Mouse (Mus musculus) left cerebral cortex, postnatal 25 days (tissue): ENCODE data around the gene Pepd. TPM values are rescaled to one million over a fixed set of nuclear protein-coding genes. Genes with fewer than 3 reads are reported as not detected.

ENCODE experiments used
- DNase-seq, 2 experiments: peaks; one replicate each; pipeline ENCODE4 v3.0.0; 2022; ENCODE audit warnings: low spot score in 2 of 2, mixed read lengths in 1 of 2
- intact Hi-C: fragments of 180-260 bp; cut with DNase I; formaldehyde crosslinking; loops from one replicate; pipeline ENCODE4 v1.15.1; 2025
- total RNA-seq, 2 experiments: library from RNA; stranded (reverse); gene quantifications; 2 replicates each; pipeline ENCODE4 v1.2.3; 2021

Pepd gene
- total RNA-seq, 2 experiments from 2014 or later: 29.5 to 32.6 TPM

GRCm38 (mm10) chr7:35042209-35042554 lies 130.0 kb downstream of the Pepd start:
- intact Hi-C loops: no loop called here
- no peak for DNase-seq

GRCm38 (mm10) chr7:35042759-35043217 lies 130.6 kb downstream of the Pepd start:
- peak in 1 of 2 experiments; percentile 47 for DNase-seq
- intact Hi-C loops: no loop called here

DNA sequence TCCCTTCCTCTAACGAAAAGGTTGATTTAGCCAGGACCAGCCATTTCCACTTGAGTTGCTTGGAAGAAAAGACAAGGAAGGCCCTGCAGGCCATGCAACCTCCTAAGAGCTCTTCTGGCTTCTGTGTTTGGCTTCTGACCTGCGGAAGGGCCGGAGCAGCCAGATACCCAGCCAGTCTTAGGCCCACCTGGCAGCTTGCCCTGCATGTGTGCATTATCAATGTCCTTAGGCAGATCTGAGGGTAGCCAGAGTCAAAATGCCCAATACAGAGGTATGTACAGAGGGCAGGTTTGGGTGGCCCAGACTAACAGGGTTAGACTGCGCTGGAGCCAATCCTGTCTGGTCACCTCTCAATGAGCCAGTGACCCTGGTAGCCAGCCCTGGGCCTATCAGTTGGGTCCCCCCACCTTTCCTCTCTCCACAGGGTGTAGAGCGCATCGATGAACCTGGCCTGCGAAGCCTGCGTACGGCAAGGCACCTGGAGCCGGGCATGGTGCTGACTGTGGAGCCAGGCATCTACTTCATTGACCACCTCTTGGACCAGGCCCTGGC lies 131.2 kb downstream of the Pepd start:
- intact Hi-C loops: no loop called here
- DNase-seq: no peak

DNA sequence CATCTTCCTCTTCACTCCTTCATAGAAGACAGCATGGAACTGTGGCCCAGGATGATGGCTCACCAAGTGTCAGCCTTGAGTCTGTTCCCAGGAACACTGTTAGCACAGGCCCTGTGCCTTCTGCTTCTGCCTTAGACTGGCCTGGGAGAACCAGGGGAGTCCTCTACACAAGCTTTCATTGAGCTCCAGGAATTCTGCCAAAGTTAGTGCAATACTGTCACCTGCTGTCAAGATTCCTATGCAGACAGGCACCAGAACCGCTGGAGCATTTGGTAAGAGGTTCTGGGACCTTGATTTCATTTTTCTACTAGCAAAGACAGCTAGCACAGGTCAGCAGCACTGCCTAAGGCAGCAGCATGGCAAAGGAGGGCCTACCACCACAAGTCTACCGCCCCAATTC lies 132.5 kb downstream of the Pepd start:
- DNase-seq: no peak
- intact Hi-C loops: no loop called here

GRCm38 (mm10) chr7:35046091-35046490 lies 133.9 kb downstream of the Pepd start:
- intact Hi-C loops: no loop called here
- DNase-seq: no peak

- intact Hi-C loops: no loop called here
- DNase-seq: no peak
These were observed 138.4 kb downstream of the Pepd start for GRCm38 (mm10) chr7:35050540-35050939.

DNA sequence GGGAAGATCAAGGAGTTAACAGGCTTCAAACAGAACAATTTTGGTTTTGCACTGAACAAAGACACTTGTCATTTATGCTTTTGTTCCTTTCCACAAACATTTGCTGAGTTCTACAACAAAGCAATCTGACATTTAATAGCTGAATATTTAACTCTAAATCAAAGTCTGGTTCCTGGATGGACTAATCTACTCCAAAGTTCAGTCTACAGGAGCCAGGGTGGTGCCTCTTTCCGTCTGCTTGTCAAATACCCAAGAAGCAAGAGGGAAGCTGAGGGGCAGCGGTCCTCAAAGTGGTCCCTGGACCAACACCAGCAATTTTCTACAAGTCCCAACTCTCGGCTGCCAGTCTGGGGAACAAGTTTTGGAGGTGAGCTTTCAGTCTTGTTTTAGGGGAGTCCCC lies 141.0 kb downstream of the Pepd start:
- no peak for DNase-seq
- intact Hi-C loops: no loop called here

DNA sequence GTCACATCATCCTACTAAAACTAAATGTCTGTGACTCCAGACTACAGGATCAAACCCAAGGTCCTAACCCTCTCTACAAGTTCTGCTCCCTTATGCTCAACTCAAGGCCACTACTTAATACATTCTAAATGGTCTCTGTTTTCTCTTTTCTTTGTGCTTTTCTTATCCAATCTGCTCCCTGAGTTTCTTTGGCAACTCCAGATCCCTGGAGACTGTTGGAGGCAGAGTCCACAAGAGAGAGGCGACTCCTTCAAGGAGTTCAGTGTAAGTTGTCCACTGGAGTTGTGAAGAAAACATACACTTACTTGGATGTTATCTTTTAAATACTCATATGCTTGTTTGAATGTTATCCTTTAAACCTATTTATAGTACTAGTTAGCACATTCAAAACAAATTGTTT lies 142.1 kb downstream of the Pepd start:
- intact Hi-C loops: loop anchor here (2.0 kb wide), 2 partner anchors 27 to 65 kb away; partner anchors contain the start of gene Cebpa
- DNase-seq: no peak

- intact Hi-C loops: loop anchor here (2.0 kb wide), 2 partner anchors 28 to 64 kb away; partner anchors contain the start of gene Cebpa
- DNase-seq: no peak
These were observed 142.9 kb downstream of the Pepd start for GRCm38 (mm10) chr7:35054977-35055618.

DNA sequence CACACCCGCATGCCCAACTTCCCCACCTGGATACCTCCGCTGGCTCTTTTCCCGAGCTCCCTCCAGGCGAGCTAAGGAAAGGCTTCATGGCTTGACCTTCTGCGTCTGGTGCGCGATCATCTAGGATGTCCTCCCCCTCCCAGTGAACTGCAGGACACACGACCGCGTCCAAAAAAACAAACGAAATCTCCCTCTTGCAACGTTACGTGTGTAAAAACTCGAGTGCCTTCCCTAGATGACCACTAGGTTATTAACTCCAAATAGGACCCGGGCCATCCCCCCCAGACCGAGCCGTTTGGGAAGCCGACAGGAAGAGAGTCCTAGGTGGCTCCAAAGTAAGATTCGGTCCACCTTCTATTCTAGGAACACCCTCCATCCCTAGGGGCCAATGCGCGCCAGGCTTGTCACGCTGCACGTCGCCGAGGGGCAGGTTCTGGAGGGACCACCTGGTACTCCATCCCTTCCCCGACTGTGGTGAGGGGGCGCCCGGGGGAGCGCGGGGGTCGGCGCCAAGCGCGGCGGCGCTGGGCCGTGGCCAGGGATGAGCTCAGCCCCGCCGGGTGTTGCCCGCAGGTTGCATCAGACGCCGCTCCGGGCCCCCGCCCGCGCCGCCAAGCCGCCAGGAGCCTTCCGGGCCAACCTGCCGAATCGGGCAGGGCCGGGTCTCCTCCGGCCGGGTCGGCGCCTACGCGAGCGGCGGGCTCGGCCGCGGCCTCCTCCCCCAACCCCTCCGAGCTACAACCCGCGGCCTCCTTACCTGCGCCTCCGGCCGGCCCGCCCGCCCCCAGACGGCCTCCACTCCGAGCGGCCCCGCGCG lies 143.6 kb downstream of the Pepd start:
- DNase-seq: peak; percentile 64 to 65
- intact Hi-C loops: loop anchor here (2.0 kb wide), 2 partner anchors 29 to 63 kb away; partner anchors contain the start of gene Cebpa

GRCm38 (mm10) chr7:35056436-35056864 lies 144.3 kb downstream of the Pepd start, which contains the start of gene Cebpg:
TSS of gene Cebpg (minus strand) at chr7:35056573.
- intact Hi-C loops: no loop called here
- peak; percentile 97 to 99 for DNase-seq

- intact Hi-C loops: no loop called here
- no peak for DNase-seq
These were observed 144.8 kb downstream of the Pepd start for GRCm38 (mm10) chr7:35056999-35057398.

DNA sequence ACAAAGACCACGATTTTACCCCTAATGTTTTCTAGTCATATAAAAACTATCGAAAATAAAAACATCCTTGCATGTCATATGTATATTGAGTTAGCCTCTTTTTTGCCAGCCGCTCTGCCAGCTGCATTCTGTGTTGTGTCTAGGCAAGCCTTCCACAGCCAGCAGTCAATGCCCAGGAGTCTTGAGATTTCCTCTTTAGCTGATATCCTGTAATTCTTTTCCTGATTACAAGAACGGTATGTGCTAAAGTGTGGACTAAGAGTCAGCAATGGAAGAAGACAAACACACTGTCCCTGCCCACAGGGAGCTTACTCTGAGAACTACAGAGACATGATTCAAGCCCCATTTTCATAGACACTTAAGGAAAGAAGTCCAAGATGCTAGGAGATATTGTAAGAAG lies 145.4 kb downstream of the Pepd start:
- DNase-seq: no peak
- intact Hi-C loops: no loop called here

DNA sequence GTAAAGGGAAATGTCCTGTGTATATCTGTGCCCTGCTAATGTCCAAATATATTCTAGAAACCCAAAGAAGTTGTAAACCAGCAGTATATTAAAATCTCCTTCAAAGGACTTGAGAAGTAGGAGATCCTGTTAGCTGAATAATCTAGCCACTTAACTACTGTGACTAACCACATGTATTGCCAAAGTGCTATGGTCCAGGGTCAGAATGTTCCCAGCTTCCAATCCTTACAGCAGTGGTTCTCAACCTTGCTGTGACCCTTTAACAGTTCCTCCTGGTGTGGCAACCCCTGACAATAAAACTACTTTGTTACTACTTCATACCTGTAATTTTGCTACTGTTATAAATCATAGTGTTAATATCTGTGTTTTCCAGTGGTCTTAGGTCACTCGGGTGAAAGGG lies 146.2 kb downstream of the Pepd start:
- DNase-seq: no peak
- intact Hi-C loops: no loop called here

DNA sequence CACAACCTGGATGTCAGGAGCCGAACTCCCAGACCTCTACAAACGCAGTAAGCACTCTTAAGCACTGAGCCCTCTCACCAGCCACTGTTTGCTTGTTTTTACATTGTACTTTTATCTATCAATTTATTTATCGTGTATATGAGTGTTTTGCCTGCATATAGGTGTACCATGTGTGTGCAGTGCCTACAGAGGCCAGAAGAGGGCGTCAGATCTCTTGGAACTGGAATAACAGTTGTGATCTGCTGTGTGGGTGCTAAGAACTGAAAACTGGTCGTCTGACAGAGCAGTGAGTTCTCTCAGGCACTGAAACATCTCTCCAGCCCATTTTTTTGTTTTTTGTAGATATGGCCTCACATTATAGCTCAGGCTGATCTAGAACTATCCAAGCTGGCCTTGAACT lies 147.3 kb downstream of the Pepd start:
- intact Hi-C loops: no loop called here

DNA sequence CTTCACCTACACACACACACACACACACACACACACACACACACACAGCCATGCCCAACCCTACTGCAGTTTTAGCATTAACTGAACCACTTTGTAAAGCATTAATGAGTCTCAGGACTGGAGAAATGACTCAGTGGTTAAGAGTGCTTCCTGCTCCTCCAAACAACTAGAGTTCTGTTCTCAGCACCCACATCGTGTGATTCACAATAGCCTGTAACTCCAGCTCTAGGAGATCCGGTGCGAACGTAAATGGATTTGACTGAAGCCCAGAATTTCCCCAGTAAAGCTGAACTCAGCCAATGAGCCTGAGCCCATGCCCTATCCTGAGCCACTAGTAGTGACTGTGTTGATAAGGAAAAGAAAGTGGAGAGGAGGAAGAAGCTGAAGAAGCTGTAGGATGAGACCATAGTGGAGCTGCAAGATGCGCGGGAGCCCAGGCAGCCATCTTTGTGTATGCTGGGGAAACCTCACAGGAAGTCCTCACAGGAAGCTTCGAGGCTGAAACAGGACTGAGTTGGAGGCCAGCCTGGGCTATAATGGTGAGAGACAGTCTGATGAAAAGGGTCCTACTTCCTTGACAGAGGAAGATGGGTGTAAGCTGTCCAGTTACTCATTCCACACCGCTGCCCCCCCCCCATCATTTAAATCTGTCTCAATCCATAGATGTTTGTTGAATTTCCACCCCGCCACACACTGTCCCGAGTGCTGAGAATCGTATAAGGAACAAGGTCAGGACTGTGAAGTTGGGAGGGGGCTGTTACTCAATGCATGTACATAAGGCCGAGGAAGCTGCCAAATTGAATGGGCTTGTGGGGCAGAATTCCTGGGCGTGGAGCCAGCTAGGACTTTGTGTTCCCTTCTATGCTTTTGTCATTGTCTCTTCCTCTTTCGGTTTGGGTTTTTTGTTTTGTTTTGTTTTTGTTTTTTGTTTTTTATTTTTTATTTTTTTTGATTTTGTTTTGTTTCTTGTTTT lies 152.4 kb downstream of the Pepd start:
- intact Hi-C loops: no loop called here
- peak; percentile 40 to 45 for DNase-seq

More for the DNA sequence above, 147.3 kb downstream of the Pepd start:
- DNase-seq: no peak

- DNase-seq: no peak
- intact Hi-C loops: no loop called here
These were observed 153.8 kb downstream of the Pepd start for GRCm38 (mm10) chr7:35065958-35066357.

GRCm38 (mm10) chr7:35066640-35067212 lies 154.5 kb downstream of the Pepd start:
- intact Hi-C loops: no loop called here
- no peak for DNase-seq

- no peak for DNase-seq
- intact Hi-C loops: no loop called here
These were observed 164.5 kb downstream of the Pepd start for GRCm38 (mm10) chr7:35076645-35077044.
